ENCODE assay signal across 8 mouse cellular contexts in genomic region chr6:56715270-56715666, GRCm38 (mm10). TPM values are rescaled to one million over a fixed set of nuclear protein-coding genes. Genes with fewer than 3 reads are reported as not detected.
A peak's percentile ranks its signal among the peaks of the same experiment; 100 is the strongest.
DNase-seq lines count a peak whose midpoint lies in the region; ATAC-seq and TF ChIP-seq lines count a peak whose summit lies in the region.

No protein-coding gene starts in this region.

- H3K4me1 ChIP-seq in limb, embryonic 15.5 days = 0 out of 2 replicates have a peak, but pooled peaks cover 3% of the 10 kb centered on the region
- peaks cover 2% of the 10 kb centered on the region; the same call in 1 of the 2 replicates for H3K4me1 ChIP-seq in midbrain, postnatal 0 days (ENCODE audit: insufficient read depth, low read length)

- intact Hi-C loops in left cerebral cortex, postnatal 25 days (cut with DNase I) = loop anchor here (1.0 kb wide), 1 partner anchor 82 kb away; the partner anchor contains the start of gene Kbtbd2

- peak overlapping the region; percentile 86 for H3K4me3 ChIP-seq in limb, embryonic 15.5 days
- peak overlapping the region; percentile 82 for H3K4me3 ChIP-seq in midbrain, postnatal 0 days (ENCODE audit: low read depth, low read length)

- peak overlapping the region; percentile 98 for H3K27ac ChIP-seq in limb, embryonic 15.5 days
- peak overlapping the region; percentile 93 for H3K27ac ChIP-seq in midbrain, postnatal 0 days (ENCODE audit: low read depth, low read length)

- H3K27me3 ChIP-seq in limb, embryonic 15.5 days = no peaks in the 10 kb centered on the region
- H3K27me3 ChIP-seq in midbrain, postnatal 0 days (ENCODE audit: insufficient read depth, low read length) = no peaks in the 10 kb centered on the region

- DNase-seq in ovary, postnatal 14 days (ENCODE audit: low spot score) = peak; percentile 19
- DNase-seq in ovary, postnatal 36 days (ENCODE audit: low spot score) = no peak
- peak; percentile 81 for DNase-seq in adipocyte (ENCODE audit: low spot score)
- DNase-seq in midbrain, postnatal 0 days (ENCODE audit: low spot score) = peak; percentile 78
- DNase-seq in left cerebral cortex, postnatal 25 days (ENCODE audit: low spot score in 2 of 2) = no peak
- DNase-seq in thymus, postnatal 10 days (ENCODE audit: low spot score in 2 of 2) = no peak

- 0% methylated on average over 25 of the region's 25 CpGs for WGBS in limb, embryonic 15.5 days
- under 1% methylated on average over 25 of the region's 25 CpGs for WGBS in midbrain, postnatal 0 days

- no peak for TF ChIP-seq CTCF in midbrain, postnatal 0 days (IDR thresholded peaks at IDR 0.05)

- peak; percentile 1; the same call in 1 of the 2 replicates for ATAC-seq in granulocyte monocyte progenitor cell, adult 5-6 weeks (replicated peaks; ENCODE audit: poor library complexity, severe bottlenecking)
- ATAC-seq in limb, embryonic 15.5 days (ENCODE audit: insufficient number of reproducible peaks, low FRiP score, low TSS enrichment, low read depth) = no peak
- ATAC-seq in midbrain, postnatal 0 days (ENCODE audit: low FRiP score) = peak; percentile 72

- no peaks in the 10 kb centered on the region for H3K36me3 ChIP-seq in limb, embryonic 15.5 days
- no peaks in the 10 kb centered on the region for H3K36me3 ChIP-seq in midbrain, postnatal 0 days (ENCODE audit: insufficient read depth, low read length)

- no peaks in the 10 kb centered on the region for H3K9me3 ChIP-seq in limb, embryonic 15.5 days
- no peaks in the 10 kb centered on the region for H3K9me3 ChIP-seq in midbrain, postnatal 0 days (ENCODE audit: low read length)

- H3K4me2 ChIP-seq in limb, embryonic 15.5 days = peak overlapping the region; percentile 59
- H3K4me2 ChIP-seq in midbrain, postnatal 0 days (ENCODE audit: low read depth, low read length, poor library complexity, severe bottlenecking) = peak overlapping the region; percentile 62

- peak overlapping the region; percentile 87 for H3K9ac ChIP-seq in limb, embryonic 15.5 days
- H3K9ac ChIP-seq in midbrain, postnatal 0 days (replicated peaks; ENCODE audit: low read length, poor library complexity, severe bottlenecking) = peak overlapping the region; percentile 80

RNA-seq across cellular contexts. Expression of gene Avl9, which starts 0.6 kb away (rescaled TPM):
- 14.7 and 16.8 TPM in 2 replicates for total RNA-seq in granulocyte monocyte progenitor cell, adult 5-6 weeks (2014; fragmentation: Nextera tagmentation)
- total RNA-seq in granulocyte monocyte progenitor cell, adult 5-6 weeks (2017) = 16.2 and 20.7 TPM in 2 replicates
- 7.9 and 8.2 TPM in 2 replicates for polyA plus RNA-seq in limb, embryonic 15.5 days (2015; fragmentation: Nextera tagmentation; extraction: Ambion mirVana)
- total RNA-seq in midbrain, postnatal 0 days (2014; rRNA removed) = 46.9 and 59.3 TPM in 2 replicates
- polyA plus RNA-seq in midbrain, postnatal 0 days (2015; fragmentation: Nextera tagmentation; extraction: Ambion mirVana) = 15.6 and 19.7 TPM in 2 replicates
- total RNA-seq in left cerebral cortex, postnatal 25 days (2021) = 10 to 100 TPM; 42.4 to 42.8 TPM

RNA-seq across cellular contexts. Expression of gene Lsm5, which starts 10.8 kb away (rescaled TPM):
- total RNA-seq in granulocyte monocyte progenitor cell, adult 5-6 weeks (2014; fragmentation: Nextera tagmentation) = 187 and 189 TPM in 2 replicates
- 202 and 238 TPM in 2 replicates for total RNA-seq in granulocyte monocyte progenitor cell, adult 5-6 weeks (2017)
- 77.9 and 106 TPM in 2 replicates for polyA plus RNA-seq in limb, embryonic 15.5 days (2015; fragmentation: Nextera tagmentation; extraction: Ambion mirVana)
- 36.8 and 44.7 TPM in 2 replicates for total RNA-seq in midbrain, postnatal 0 days (2014; rRNA removed)
- 84.3 and 90.5 TPM in 2 replicates for polyA plus RNA-seq in midbrain, postnatal 0 days (2015; fragmentation: Nextera tagmentation; extraction: Ambion mirVana)
- 10 to 100 TPM; 12.4 to 13.4 TPM for total RNA-seq in left cerebral cortex, postnatal 25 days (2021)

Comparison
In these comparisons a context has a peak if more than half of its experiments do, and no peak if none do; other contexts are left out.
1. DNase-seq: peak in ovary, postnatal 14 days (single experiment), adipocyte (single experiment) and midbrain, postnatal 0 days (single experiment); none in ovary, postnatal 36 days (single experiment), left cerebral cortex, postnatal 25 days (0 of 2) and thymus, postnatal 10 days (0 of 2).